Mouse (Mus musculus): ENCODE measurements around the gene Olfr684.

The Olfr684 gene

DNA sequence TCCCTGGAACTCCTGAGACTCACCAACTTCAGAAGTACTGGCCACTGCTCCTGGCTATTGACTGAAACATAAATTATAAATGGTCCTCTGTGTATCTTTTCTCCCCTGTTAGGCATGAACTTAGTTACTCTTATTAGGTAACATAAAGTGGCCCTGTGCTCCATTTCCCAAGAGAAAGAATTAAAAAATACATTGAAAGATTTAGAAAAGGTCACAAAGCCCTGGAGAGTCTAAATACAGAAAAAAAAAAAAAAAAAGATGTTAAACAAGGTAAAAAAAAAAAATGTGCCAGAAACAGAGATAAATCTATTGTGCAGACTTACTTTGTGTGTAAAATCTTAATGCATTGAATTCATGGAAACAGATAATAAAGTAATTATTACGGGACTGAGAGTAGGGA is at the start of gene Olfr684:
TSS of gene Olfr684 (minus strand) at position 101 of the 400 bp plus-strand sequence.
- DNase-seq (ENCODE audit: low read depth, low spot score), result no peak

DNA sequence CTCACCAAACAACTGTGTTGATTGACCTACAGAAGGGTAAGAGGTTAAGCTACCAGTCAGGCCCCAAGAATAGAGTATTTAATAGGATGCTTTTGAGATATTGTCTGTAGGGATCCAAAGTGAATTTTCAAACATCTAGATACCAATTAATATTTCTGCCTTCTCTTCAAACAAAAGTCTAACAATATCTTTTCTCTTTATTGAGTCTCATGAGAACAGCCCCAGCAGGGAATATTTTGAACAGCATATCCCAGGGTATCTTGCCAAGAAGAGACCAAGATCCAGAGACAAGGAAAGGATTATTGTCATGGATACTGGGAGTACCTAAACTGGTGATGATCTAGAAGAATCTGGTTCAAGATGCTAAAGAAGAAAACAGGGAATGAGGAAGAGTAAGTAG is 43.9 kb upstream of the Olfr684 start, which contains the start of gene Olfr686:
TSS of gene Olfr686 (minus strand) at position 101 of the 400 bp plus-strand sequence.
- no peak for DNase-seq (ENCODE audit: low read depth, low spot score)

DNA sequence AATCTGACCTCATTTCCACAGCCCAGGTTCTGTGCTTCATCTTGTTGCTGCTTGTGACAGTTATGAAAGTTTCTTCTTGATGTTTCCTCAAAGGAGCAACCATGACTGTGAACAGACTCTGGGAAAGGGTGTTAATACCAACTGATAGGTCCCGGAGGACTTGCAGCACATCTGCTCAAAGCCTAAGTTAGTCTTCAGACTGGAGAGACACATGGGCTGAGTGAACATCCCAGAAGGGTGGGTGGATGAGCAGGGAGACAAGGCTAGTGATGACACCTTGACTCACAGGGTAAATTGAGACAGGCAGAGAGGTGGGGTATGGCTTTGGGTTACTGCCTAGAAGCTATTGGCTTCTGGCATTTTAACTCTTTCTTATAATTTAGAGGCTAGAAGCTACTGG is 22.5 kb upstream of the Olfr684 start, which contains the start of gene Olfr685:
TSS of gene Olfr685 (minus strand) at position 101 of the 400 bp plus-strand sequence.
- no peak for DNase-seq (ENCODE audit: low read depth, low spot score)

DNA sequence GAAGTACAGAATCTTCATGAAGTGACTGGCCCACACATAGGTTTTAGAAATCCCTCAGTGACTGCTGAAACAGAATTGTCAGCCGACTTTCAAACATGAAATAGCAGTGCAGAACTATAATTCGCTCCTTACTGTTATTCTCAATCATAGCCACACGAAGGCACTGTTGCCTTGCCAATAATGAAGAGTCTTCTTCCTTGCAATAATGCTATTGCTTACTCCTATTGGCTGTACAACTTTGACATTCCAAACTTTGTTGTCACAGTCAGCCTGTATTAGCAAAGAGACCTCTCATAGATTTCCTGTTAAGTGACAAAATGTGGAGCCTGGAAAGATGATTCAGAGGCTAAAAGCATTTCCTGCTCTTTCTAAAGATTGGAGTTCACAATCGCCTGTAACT is 7.3 kb upstream of the Olfr684 start:
- DNase-seq (ENCODE audit: low read depth, low spot score), result peak; percentile 9

DNA sequence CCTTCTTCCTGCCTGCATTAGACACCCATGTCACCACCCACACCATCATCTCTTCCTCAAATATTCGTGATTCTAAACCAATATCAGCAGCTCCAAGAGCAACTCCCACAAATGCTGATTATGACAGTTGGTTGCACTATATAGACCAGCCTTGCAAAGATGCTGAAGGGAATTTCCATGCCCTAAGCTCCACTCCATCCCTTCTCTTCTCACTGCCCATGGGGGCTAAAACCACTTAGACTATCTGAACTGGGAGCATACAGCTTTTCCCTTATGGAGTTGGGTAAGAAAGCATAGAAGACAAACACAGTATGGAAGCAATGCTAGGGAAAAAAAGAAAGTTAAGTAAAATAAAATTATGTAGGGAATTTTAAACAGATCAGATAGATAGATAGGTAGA is 16.5 kb downstream of the Olfr684 start, which contains the start of gene Olfr683:
TSS of gene Olfr683 (minus strand) at position 101 of the 400 bp plus-strand sequence.
- no peak for DNase-seq (ENCODE audit: low read depth, low spot score)

DNA sequence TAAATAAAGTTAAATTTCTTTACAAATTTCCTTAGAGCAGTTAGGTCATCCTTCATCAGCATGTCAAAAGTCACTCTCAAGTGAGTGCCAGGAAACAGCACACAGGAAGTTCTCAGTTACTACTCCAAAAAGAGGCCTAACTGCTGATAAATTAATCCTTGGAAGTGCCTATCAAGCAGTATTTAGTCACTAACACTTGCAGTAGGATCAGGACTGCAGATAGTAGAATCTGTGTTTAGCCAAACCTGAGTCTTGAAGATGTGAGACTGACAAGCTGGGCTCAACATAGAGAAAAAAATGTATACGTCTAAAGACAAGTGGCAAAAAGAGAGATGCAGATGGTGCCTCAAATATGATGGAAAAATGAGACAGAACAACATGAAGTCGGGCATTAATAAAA is 22.2 kb downstream of the Olfr684 start:
- no peak for DNase-seq (ENCODE audit: low read depth, low spot score)

DNA sequence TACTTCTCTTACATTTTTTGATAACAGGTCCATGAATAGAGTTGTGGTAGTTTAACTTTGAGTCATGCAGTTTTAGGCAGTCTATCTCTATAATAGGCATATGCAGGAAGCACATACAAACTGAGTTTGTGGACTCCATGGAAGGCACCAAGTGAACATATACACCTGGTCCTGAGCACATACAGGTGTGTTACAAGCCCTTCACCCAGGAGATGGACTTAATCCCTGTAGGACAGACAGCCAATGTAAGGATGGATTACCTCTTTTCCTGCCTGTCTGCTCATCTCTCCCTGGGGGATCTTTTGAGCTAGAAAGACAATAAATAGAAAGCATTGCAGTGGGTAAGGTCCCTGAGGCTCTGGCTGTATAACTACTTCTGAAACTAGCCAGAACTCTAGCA is 46.9 kb downstream of the Olfr684 start, which contains the start of gene Olfr681:
TSS of gene Olfr681 (plus strand) at position 301 of the 400 bp plus-strand sequence.
- DNase-seq (ENCODE audit: low read depth, low spot score), result no peak
